Mouse (Mus musculus): Measurements from ENCODE around the gene Fblim1.

DNA sequence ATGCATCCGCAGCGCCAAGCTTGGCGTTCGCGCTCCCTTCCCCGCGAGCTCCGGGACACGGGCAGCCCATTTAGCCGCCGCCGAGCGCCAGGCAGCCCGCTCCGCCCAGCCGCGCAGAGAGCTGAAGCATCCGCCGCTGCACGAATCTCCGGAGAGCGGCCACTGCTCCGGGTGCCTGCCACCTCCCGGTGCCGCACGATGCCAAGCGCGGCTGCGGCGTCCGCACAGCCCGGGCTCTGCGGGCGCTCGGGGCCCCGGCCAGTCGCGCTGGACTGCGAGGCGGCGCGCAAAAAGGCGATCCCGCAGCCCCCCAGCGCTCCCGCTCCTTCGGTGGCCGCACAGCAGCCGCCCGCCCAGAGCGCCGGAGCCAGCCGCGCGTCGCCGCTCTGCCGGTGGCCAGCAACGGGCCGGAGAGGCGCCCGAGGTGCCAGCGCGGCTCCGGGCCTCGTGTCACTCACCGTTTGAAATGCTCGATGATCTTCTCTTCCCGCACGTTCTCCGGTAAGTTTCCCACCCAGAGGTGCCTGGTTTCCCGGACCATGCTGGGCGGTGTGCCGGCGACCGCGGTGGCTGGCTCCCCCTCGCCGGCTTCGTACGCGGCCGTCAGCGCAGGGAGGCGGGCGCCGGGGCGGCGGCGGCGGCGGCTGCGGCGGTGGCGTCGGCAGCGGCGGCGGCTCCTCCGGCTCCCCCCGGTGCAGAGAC, 68.0 kb downstream of the Fblim1 start:
- TF ChIP-seq EP300 (IDR thresholded peaks at IDR 0.05; ENCODE audit: low read depth) (no peak), CTCF (IDR thresholded peaks at IDR 0.05; ENCODE audit: low read depth) (no peak)

All from heart, postnatal 0 days (tissue).